Mouse (Mus musculus) ES-Bruce4 (cell line): ENCODE data around the gene Chchd5.

Experiments
- CTCF ChIP-seq: IDR thresholded peaks from one replicate; pipeline ENCODE4 v1.8.1; 2011; ENCODE audit warnings: low read depth, low read length
- EP300 ChIP-seq: IDR thresholded peaks from 2 replicates; pipeline ENCODE4 v1.6.1; 2011; ENCODE audit warnings: low read depth, low read length; ENCODE audit not compliant: insufficient read depth
- POLR2A ChIP-seq: IDR thresholded peaks from one replicate; pipeline ENCODE4 v1.8.1; 2011; ENCODE audit warnings: low read length; ENCODE audit not compliant: insufficient read depth

DNA sequence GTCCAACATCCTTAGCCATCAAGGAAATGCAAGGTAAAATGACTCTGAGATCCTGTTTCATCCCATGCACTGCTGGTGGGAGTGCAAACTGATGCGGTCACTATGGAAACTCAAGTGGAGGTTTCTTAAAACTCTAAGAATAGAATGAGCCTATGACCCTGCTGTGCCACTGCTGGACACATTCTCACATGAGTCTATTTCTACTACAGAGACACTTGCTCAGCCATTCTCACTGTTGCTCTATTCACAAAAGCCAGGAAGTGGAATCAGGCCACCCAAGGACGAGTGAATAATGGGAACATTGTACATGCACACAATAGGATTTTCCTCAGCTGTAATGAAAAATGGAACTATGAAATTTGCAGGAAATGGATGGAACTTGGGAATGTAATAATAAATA, 19.3 kb downstream of the Chchd5 start:
- TF ChIP-seq CTCF (no peak), POLR2A (no peak), EP300 (no peak)
